Mouse (Mus musculus) ES-Bruce4 (cell line): Measurements from ENCODE around the gene Homer2. TPM values are rescaled to one million over a fixed set of nuclear protein-coding genes. Genes with fewer than 3 reads are reported as not detected.

Experiments used
- H3K27ac ChIP-seq: 2 replicates; pipeline ENCODE4 v1.5.1; 2012; ENCODE audit warnings: low read length, inconsistent platforms; ENCODE audit not compliant: insufficient read depth
- H3K27me3 ChIP-seq: 2 replicates; pipeline ENCODE4 v1.6.1; 2012; ENCODE audit warnings: mild to moderate bottlenecking, low read length, inconsistent platforms; ENCODE audit not compliant: control insufficient read depth, poor library complexity, insufficient read depth, severe bottlenecking
- H3K36me3 ChIP-seq: 2 replicates; pipeline ENCODE4 v1.6.1; 2012; ENCODE audit warnings: inconsistent platforms, mild to moderate bottlenecking, low read length, moderate library complexity; ENCODE audit not compliant: control insufficient read depth, poor library complexity, insufficient read depth, severe bottlenecking
- H3K4me1 ChIP-seq: one replicate; pipeline ENCODE4 v1.8.1; 2011; ENCODE audit warnings: low read length; ENCODE audit not compliant: control insufficient read depth, insufficient read depth
- H3K4me3 ChIP-seq: 2 replicates; pipeline ENCODE4 v1.5.1; 2011; ENCODE audit warnings: low read depth, mild to moderate bottlenecking, low read length
- H3K9ac ChIP-seq: 2 replicates; pipeline ENCODE4 v1.6.1; 2012; ENCODE audit warnings: low read depth, mild to moderate bottlenecking, inconsistent platforms; ENCODE audit not compliant: poor library complexity, severe bottlenecking
- H3K9me3 ChIP-seq: replicated peaks from 2 replicates; pipeline ENCODE4 v1.6.1; 2012; ENCODE audit warnings: mild to moderate bottlenecking, low read length, inconsistent platforms; ENCODE audit not compliant: control insufficient read depth, poor library complexity, insufficient read depth, severe bottlenecking
- CTCF ChIP-seq: IDR thresholded peaks from one replicate; pipeline ENCODE4 v1.8.1; 2011; ENCODE audit warnings: low read depth, low read length
- EP300 ChIP-seq: IDR thresholded peaks from 2 replicates; pipeline ENCODE4 v1.6.1; 2011; ENCODE audit warnings: low read depth, low read length; ENCODE audit not compliant: insufficient read depth
- POLR2A ChIP-seq: IDR thresholded peaks from one replicate; pipeline ENCODE4 v1.8.1; 2011; ENCODE audit warnings: low read length; ENCODE audit not compliant: insufficient read depth
- polyA plus RNA-seq: library from polyadenylated mRNA; stranded (reverse); fragments of >200 nt; gene quantifications from 2 replicates; pipeline ENCODE4 v1.2.4, GENCODE M21; 2011; ENCODE audit warnings: low read depth; ENCODE audit not compliant: missing spikeins, insufficient read depth, insufficient read length

Homer2 gene
- polyA plus RNA-seq, 1 experiment: 9.2 TPM

- no peak for TF ChIP-seq CTCF
- no peak for TF ChIP-seq POLR2A
- TF ChIP-seq EP300: no peak
Measured at GRCm38 (mm10) chr7:81708165-81708564, 838 bp upstream of the Homer2 start.

GRCm38 (mm10) chr7:81706416-81707391 lies 623 bp downstream of the Homer2 start:
- no peaks in the 10 kb centered on the region for H3K36me3 ChIP-seq
- H3K4me3 ChIP-seq: peak overlapping the region; percentile 61
- peak overlapping the region; percentile 90 for H3K9ac ChIP-seq
- TF ChIP-seq POLR2A: no peak
- no peak for TF ChIP-seq EP300
- no peak for TF ChIP-seq CTCF
- no peaks in the 10 kb centered on the region for H3K4me1 ChIP-seq
- no peak overlapping the region for H3K27ac ChIP-seq
- H3K9me3 ChIP-seq: 0 out of 2 replicates have a peak, but pooled peaks cover 3% of the 10 kb centered on the region
- peaks cover 9% of the 10 kb centered on the region for H3K27me3 ChIP-seq

More at GRCm38 (mm10) chr7:81708165-81708564, 838 bp upstream of the Homer2 start:
- H3K36me3 ChIP-seq: no peaks in the 10 kb centered on the region
- H3K9ac ChIP-seq: no peak overlapping the region
- H3K27ac ChIP-seq: no peak overlapping the region
- no peak overlapping the region for H3K4me3 ChIP-seq
- H3K4me1 ChIP-seq: no peaks in the 10 kb centered on the region
- H3K27me3 ChIP-seq: peaks cover 9% of the 10 kb centered on the region
- 0 out of 2 replicates have a peak, but pooled peaks cover 3% of the 10 kb centered on the region for H3K9me3 ChIP-seq

DNA sequence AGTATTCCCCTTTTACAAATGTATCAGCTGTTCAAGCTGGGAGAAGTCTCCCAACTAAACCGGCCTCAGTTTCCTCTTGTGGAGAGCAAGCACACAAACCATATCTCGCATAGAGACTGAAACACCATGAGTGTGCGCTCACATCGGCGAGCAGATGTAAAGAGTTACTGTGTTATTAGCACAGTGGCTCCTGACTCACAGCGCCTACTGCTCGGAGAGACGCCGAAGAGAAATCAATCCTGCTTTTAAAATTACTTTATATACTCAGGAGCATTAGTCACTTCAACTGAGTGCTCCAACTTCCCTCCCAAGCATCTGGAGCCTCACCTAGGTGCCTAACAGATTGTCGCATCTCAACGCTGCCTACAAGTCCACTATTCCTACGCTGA lies 1.3 kb downstream of the Homer2 start:
- TF ChIP-seq POLR2A (no peak), EP300 (no peak), CTCF (no peak)
- H3K4me1 ChIP-seq: no peaks in the 10 kb centered on the region
- H3K36me3 ChIP-seq: no peaks in the 10 kb centered on the region
- 0 out of 2 replicates have a peak, but pooled peaks cover 3% of the 10 kb centered on the region for H3K9me3 ChIP-seq
- H3K27ac ChIP-seq: no peak overlapping the region
- peak overlapping the region; percentile 90 for H3K9ac ChIP-seq
- peak overlapping the region; percentile 57 for H3K4me3 ChIP-seq
- peaks cover 9% of the 10 kb centered on the region for H3K27me3 ChIP-seq

- no peak overlapping the region for H3K27ac ChIP-seq
- H3K9me3 ChIP-seq: no peaks in the 10 kb centered on the region
- no peaks in the 10 kb centered on the region for H3K36me3 ChIP-seq
- TF ChIP-seq CTCF (no peak), EP300 (no peak), POLR2A (no peak)
- H3K4me3 ChIP-seq: no peak overlapping the region
- H3K9ac ChIP-seq: no peak overlapping the region
- H3K4me1 ChIP-seq: no peaks in the 10 kb centered on the region
- no peaks in the 10 kb centered on the region for H3K27me3 ChIP-seq
Measured at GRCm38 (mm10) chr7:81698357-81698756, 9.0 kb downstream of the Homer2 start.

GRCm38 (mm10) chr7:81697954-81698353 lies 9.4 kb downstream of the Homer2 start:
- no peaks in the 10 kb centered on the region for H3K9me3 ChIP-seq
- H3K4me1 ChIP-seq: no peaks in the 10 kb centered on the region
- H3K9ac ChIP-seq: no peak overlapping the region
- H3K27ac ChIP-seq: no peak overlapping the region
- H3K4me3 ChIP-seq: no peak overlapping the region
- no peaks in the 10 kb centered on the region for H3K27me3 ChIP-seq
- TF ChIP-seq CTCF: no peak
- TF ChIP-seq POLR2A: no peak
- no peaks in the 10 kb centered on the region for H3K36me3 ChIP-seq

GRCm38 (mm10) chr7:81695763-81696533 lies 11.4 kb downstream of the Homer2 start:
- no peak overlapping the region for H3K4me3 ChIP-seq
- no peak overlapping the region for H3K27ac ChIP-seq
- H3K27me3 ChIP-seq: no peaks in the 10 kb centered on the region
- no peaks in the 10 kb centered on the region for H3K4me1 ChIP-seq
- no peak for TF ChIP-seq CTCF
- no peak for TF ChIP-seq POLR2A
- no peak for TF ChIP-seq EP300
- no peaks in the 10 kb centered on the region for H3K9me3 ChIP-seq
- no peak overlapping the region for H3K9ac ChIP-seq
- no peaks in the 10 kb centered on the region for H3K36me3 ChIP-seq
